Mouse (Mus musculus) megakaryocyte progenitor cell, adult 5-6 weeks (primary cell): ENCODE results near the gene Ak1. TPM values are rescaled to one million over a fixed set of nuclear protein-coding genes. Genes with fewer than 3 reads are reported as not detected.
A peak's percentile ranks its signal among the peaks of the same experiment; 100 is the strongest.

Source experiments
- ATAC-seq: replicated peaks from 2 replicates; pipeline ENCODE4 v1.8.0; 2016; ENCODE audit warnings: mild to moderate bottlenecking, moderate TSS enrichment, inconsistent platforms; ENCODE audit not compliant: poor library complexity
- total RNA-seq, 2 experiments: library from RNA; stranded (forward) in 1 of 2; stranded (reverse) in 1 of 2; fragments of 157-497, 149-512 nt in 1 of 2; fragments of 200-1000 nt in 1 of 2; gene quantifications; 2 replicates each; pipeline versions ENCODE4 v1.2.3 to v1.2.4; 2015 to 2017

The Ak1 gene
- total RNA-seq, 2 experiments from 2014 or later: 0.12 to 1.8 TPM

DNA sequence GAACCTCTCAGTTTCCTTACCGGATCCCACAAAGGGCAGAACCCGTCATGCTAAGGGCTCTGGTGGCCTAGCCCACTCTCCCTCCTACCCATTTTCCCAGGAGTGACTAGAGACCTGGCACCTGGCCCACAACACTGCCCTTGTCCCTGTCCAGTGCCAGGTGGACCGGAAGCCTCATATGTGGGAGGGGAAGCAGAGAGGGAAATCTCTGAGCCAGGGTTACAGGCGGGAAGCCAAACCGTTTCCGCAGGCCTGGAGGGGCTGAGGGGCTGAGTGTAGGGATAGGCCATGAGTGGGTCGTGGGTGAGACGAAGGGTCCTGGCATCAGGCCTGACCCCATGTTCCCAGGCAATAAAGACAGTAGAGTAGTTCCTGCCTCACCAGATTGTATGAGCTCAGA, 23.1 kb upstream of the Ak1 start:
- no peak for ATAC-seq

DNA sequence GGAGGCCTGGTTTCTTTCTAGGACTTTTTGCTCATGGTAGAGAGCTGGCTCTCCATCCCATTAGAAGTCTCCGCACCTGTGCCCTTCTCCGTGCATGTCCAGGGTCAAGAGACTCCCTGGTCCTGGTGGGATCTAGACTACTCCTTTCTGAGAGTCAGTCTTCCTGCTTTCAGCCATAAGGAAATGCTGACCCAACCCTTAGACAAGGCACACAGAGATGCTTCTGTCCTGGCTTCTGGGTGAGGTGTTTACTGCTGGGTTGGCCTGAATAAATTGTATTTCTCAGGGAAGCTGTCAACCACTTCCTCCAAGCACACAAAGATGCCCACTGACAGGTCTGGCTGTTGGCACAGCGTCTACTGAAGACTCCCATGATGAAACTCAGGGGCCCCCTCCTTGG, 22.1 kb upstream of the Ak1 start, which contains the start of gene St6galnac6:
St6galnac6 (plus strand) TSS at position 301 of the 400 bp plus-strand sequence.
- ATAC-seq: no peak

DNA sequence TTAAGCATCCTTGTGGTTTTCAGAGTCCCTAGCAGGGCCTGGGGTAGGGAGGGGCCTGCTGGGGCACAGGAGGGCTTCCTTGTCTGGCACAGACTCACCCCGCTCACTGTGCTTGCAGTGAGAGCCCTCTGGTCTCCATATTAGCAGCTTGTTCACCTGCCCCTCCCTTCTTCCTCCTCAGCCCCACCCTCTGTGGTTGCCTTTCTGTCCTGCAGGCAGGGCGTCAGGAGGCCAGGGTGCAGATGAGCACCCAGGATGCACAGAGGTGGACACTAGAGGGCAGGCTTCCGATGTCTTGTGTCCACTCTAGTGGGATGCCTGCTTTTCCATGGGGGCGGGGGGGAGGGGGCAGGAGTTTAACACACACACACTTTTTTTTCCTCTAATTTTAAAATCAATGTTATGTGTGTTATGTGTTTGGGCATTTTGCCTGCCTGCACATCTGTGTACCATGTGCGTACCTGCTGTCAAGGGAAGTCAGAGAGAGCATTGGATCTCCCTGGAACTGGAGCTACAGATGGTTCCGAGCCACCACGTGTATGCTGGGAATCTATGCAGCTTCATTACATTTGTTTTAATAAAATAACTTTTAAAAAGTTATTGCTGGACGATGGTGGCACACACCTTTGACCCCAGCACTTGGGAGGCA, 20.0 kb upstream of the Ak1 start:
- ATAC-seq: peak; percentile 84

DNA sequence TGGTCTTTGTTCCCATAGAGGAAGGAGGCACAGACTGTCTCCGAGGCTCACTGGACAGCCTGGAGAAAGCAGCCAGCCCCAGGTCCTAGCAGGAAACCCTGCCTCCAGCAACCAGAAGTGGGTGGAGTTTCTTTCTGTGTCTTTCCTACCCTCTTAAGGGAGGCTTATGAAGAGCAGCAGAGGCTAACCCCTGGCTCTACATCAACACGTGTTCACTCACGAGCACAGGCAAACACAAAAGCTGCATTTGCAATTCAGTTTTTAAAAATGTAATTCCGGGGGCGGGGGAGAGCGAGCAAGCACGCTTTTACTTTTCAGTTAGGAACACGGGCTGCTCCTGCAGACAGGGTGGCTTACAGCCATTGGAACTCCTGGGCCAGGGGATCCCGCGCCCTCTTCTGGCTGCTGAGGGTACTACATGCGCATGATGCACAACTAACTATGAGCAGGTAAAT, 18.9 kb upstream of the Ak1 start:
- ATAC-seq: peak; percentile 69

DNA sequence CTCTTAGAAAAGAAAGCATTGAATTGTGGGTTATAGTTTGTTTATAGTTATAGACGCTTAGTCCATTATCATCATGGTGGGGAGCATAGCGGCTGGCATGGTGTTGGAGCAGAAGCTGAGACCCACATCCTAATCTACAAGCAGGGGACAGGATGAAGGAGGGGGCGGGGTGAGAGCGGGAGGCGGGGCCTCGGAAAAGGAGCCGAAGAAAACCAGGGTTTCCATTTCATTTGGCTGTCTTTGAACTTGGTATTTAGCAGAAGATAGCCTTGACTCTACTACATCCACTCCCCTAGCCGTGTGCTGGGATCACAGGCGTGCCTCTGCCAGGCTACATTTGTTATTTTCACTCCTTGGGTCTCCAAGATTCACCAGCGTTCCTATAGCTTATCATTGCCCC, 16.9 kb upstream of the Ak1 start:
- no peak for ATAC-seq

DNA sequence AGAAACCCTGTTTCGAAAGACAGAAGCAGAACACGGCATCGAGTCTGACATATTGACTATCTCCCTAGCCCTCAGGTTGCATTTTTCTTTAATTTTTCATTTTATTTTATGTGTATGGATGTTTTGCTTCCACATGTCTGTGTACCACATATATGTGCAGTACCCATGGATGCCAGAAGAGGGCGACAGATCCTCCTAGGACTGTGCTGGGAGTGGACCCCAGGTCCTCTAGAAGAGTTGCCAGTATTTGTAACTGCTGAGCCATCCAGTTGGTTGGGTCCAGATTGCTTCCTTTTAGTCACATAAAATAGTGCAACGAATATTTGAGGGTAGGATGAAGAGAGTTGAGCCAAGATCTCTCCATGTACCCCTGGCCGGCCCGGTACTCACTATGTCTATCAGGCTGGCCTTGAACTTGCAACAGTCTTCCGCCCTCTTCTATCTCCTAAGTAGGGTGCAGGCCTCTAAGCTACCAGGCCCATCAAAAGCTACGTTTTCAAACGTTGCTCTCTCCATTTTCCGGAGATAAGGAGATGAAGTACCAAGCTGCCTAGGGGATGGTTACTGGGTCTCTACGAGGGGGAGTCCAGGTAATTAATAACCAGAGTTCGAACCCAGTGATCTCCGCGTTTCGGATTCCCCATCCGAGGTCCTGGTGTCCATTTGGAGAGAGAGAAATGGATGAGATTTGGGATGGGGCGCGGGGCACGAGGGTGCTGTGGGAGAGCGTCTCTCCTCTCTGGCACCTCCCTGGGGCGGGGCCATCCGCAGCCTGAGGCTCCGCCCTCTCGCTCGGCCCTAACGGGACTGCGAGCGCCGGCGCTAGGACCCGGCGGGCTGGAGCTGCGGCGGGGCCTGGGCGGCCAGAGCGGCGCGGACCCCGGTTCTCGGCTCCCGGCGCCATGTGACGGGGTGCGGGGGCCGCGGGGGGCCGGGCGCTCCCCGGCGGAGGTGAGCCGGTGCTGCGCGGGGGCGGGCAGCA, 15.1 kb upstream of the Ak1 start:
- ATAC-seq: peak; percentile 56

DNA sequence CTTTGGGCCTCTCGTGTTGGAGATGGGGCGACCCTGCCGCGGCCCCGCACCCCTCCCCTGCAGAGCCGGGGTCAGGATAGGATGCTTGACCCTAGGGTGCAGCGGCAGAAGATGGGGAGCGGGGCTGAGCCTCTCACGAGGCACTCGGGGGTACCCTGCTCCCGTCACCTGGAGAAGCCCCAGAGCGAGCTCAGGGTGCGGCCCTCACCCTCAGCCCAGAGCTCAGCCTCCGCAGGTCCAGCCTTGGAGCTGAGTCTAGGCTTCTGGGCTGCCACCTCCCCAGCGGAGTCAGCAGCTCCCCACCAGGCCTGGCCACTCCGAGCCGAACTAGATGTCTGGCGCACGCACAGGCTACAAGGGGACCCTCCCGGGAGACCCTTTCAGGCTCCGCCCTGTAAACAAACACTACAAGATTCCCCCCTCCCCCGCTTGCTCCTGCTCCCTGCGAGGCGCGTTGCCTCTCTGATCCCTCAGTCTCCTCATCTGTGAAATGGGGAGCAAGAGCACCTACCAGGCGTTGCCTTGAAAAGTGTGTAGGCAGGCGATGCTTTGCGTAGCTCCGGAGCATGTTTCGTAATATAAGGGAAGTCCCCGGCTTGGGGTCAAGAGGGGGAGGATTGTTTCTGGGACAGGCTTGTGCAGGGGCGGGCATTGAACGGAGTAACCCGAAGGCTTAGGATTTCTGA, 14.2 kb upstream of the Ak1 start:
- peak; percentile 21 for ATAC-seq

DNA sequence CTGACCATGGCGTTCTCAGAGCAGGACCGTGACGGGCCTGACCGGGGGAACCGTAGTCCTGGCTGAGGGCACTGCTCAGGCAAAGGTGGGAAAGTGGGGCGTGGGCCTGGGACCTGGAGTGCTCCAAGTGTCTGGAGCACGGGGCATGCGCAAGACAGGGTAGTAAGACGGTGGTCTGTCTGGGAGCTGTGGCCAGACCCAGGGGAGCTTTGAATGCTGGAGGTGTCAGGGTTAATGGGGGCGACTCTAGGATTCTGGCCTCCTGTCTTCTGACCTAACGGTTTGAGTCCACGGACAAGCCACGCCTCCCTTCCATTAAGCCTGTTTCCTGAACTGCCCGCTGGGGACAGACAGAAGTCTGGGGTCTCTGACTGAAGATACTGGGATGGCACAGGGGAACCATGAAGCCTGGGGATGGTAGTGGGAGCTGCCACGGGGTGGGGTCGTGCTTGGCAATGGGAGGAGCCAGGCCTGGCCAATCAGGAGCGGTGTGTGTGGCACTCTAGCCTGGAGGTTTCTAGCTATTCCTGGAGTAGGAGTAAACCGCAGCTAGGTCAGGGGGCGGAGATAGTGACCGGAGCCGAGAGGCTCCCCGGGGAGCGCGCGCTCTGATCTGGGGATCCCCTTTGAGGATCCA, 13.3 kb upstream of the Ak1 start:
- peak; percentile 63 for ATAC-seq

DNA sequence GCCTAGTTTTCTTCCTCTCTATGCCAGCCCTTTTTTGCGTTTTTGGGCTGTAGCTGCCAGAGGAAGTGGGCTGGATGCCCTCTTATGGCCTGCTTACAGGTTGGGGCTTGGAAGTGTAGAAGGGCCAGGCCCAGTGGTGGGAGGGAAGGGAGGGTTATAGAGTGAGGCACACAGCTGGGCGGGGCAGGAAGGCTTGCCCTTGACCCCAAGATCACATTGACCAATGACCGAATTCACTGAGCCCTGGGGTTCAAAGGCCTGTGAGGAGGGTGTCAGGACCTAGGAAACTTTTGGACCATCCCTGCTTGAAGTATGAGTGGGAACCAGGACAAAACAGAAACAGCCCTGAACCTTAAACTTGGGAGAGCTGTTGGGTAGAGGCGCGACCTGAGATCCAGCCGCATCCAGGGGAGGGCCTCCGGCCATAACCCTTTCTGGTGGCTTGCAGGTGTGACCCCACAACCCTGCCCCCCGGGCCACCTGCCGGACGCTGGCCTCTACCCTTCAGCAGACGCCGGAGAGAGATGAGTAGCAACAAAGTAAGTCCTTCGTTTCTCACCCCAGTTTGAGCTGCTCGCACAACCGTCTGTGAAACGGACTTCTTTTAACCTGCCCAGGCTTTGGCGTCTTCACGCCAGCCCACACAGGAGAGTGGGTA, 12.7 kb upstream of the Ak1 start:
- ATAC-seq: no peak

DNA sequence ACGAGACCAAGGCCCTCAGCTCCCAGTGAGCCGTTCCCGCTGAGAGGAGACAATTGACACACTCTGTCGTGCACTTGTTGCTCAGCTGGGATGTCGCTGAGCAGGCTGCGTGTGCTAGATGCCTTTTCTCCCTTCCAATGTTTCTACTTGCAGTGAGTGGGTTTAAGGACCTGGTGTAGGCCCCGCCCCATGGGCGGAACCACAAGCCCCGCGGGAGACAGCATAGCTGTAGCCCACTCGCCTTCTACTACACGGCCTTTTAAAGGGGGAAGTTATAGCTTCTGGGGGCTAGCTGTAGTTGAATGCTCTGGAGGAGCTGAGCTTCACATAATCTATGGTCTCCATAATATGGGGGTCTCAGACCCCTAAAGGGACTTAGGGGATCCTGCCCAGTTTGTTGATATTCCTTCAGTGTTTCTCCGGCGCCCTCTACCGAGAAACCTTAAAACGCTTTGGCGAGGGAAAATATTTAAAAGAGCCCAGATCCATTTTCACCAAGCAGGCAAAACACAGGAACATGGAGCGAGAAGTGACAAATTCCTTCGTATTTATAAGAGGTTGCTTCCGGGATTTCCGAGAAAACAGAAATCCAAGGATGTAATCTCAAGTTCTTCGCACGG, 10.8 kb upstream of the Ak1 start:
- peak; percentile 12; the same call in 1 of the 2 replicates for ATAC-seq

DNA sequence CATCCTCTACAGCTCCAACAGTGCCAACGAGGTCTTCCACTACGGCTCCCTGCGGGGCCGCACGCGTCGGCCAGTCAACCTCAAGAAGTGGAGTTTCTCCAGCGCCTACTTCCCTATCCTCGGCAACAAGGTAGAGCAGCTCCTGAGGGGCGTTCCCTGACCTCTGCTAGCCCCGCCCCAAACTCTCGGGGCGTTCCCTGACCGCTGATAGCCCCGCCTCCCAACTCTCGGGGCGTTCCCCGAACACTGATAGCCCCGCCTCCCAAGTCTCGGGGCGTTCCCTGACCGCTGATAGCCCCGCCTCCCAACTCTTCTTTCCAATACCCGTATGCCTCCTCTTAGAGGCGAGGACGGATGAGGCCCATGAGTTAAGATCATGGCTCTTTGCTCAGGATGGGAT, 9.3 kb upstream of the Ak1 start:
- ATAC-seq: no peak

DNA sequence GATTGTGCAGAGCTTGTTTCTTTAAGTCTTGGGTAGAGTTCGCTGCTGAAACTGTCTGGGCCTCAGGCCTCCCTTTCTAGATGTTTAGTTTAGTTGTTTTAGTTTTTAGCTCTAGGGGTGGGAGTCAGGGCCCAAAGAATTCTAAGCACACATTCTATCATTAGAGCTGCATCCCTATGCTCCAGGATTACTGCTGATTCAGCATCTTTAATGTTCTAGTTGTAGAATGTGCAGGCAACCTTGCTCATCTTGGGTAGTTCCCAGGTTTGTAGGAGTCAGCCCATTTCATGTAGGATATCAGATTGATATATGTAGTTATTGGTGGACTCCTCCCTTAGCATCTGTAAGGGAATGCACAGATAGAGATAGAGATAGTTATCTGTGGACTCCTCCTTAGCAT, 4.4 kb upstream of the Ak1 start:
- ATAC-seq: no peak

DNA sequence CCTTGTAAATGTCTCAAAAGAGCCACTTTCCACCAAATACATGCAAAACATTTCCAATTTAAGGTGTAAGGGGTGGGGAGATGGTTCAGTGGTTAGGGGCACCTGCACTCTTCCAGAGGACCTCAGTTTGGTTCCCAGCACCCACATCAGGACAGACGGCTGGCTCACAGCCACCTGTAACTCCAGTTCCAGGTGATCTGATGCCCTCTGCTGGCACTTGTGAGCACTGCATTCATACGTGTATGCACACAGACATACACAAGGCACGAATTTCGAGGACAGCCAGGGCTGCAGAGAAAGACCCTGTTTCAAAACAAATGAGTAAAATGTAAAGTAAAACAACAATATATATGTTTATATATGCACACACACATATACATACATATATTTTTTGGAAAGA, 4.0 kb upstream of the Ak1 start:
- no peak for ATAC-seq

DNA sequence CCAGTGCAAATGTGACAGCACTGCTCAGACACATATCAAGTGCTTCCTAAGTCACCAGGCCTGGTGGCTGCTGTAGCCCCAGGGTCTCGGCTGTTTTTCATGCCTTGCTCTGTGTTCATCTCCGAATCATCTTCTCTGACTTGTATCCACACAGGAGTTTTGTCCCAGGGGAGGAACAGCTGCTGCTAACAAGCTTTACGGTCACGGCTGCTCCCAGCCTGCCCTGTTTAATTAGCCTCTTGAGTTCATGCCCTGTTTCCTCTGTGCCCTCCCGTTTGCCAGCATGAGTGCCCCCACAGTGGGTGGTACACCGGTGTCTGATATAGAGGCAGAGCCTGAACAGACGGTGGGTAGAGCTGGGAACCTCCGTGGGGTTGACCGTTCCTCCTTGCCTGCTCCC, 3.5 kb upstream of the Ak1 start:
- no peak for ATAC-seq

DNA sequence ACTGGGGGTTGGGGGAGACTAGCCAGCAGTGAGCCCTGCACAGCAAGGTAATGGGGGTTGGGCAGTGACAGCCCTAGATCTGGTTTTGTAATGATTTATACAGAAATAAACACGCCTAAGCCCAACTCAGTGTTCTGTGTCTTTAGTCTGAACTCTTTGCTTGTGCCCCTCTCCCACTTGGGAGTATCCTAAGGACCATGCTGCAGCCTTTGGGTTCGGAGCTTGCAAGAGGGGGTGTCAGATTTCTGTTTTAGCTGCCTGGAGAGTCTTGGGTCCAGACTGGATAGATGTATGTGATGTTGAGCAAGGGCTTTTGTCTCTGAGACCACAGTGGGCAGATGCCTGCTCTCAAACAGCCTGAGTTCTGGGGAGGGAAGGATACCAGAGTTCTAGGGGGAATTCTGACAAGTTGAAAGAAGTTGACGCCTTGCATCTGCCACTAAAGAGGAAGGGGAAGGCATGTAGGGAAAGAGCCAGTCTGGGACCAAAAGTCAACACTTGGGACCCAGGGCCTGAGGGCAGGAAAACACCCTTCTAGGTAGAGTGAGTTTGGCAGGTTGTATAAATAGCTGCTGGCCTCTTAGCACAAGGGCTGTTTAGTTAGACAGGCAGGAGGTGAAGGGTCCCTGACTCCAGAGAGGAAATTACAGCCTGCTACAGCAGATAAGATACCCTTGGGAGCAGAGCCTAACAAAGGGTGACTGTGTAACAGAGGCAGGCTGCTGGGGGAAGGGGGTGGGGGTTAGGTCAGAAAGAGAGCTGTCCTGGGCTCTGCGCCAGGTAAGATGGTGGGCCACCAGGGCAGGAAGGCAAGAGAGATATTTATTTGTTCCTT, 659 bp upstream of the Ak1 start:
- peak; percentile 78 for ATAC-seq

DNA sequence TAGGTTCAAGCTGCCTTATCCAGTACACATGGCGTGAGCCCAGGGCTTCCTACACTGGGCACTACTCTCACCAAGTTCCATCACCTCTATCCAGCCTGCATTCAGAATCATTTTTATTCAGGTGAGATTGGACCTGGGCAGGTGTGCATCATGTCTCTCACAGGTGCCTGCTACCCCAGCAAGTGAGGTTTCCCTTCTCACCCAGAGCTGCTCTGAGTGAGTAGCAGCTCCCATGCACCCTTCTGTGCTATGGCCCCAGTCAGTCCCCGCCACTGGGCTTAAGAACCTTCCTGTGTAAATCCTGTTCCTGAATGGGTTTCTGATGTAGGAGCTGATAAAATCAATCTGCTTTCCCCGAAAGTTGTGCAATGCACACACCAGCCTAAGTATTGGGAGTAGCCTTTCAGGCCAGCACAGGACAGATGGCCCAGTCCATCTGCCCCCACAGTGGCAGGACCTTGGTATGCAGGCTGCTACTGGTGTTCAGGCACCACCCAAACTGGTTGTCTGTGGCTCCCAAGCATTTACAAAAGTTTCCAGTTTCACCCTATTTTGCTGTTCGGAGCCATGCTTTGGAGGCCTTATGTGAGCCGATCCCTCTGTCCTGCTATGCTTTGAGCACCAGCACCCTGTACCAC, 2.7 kb downstream of the Ak1 start:
- ATAC-seq: no peak

DNA sequence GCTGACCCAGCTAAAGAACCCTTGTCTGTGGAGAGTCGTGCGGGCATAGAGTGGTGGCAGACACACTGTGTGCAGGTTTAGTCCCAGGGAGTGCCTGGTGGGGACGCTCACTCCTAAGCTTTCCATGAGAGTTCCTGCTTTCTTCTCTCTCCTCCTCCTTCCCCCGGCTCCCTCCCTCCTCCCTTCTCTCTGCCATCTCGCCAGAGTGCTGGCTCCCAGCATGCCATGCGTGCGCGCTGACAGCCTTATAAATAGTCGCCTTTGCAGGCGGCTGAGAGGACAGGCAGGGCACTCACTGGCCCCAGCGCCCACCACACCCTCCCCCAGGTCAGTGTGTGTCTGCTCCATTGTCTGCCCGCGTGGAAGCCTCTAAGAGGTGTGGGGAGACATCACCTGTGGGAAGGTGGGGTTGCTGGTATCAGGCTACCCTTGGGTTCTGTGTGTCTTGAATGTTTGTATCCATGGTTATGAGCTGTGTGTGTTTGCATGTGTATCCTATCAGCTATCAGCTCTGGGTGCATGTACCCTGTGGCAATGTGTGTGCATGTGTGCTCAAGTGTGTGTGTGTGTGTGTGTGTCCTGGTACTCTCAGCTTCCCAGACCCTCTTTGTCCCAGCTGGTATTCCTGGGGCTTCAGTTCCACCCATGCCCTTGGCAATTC, 3.8 kb downstream of the Ak1 start:
- ATAC-seq: peak; percentile 51; the same call in 1 of the 2 replicates
